Mouse (Mus musculus): ENCODE data around the gene Ets2. TPM values are rescaled to one million over a fixed set of nuclear protein-coding genes. Genes with fewer than 3 reads are reported as not detected.

Ets2 gene
- polyA plus RNA-seq, 1 experiment from 2014 or later = 14.2 TPM

GRCm38 (mm10) chr16:95668151-95668993 is 33.5 kb upstream of the Ets2 start:
- no peaks in the 10 kb centered on the region for H3K36me3 ChIP-seq (replicated peaks)
- peaks cover 78% of the 10 kb centered on the region for H3K27me3 ChIP-seq (ENCODE audit: poor library complexity, severe bottlenecking)
- H3K4me3 ChIP-seq = no peak overlapping the region
- H3K9me3 ChIP-seq = no peaks in the 10 kb centered on the region
- peaks cover 35% of the 10 kb centered on the region for H3K4me1 ChIP-seq
- no peak overlapping the region for H3K27ac ChIP-seq
- 54% methylated on average over 19 of the region's 19 CpGs for WGBS
- no peak for DNase-seq (ENCODE audit: extremely low spot score, low spot score)

GRCm38 (mm10) chr16:95674452-95674921 is 27.4 kb upstream of the Ets2 start:
- peaks cover 47% of the 10 kb centered on the region for H3K27me3 ChIP-seq (ENCODE audit: poor library complexity, severe bottlenecking)
- H3K9me3 ChIP-seq = no peaks in the 10 kb centered on the region
- no peaks in the 10 kb centered on the region for H3K36me3 ChIP-seq (replicated peaks)
- H3K27ac ChIP-seq = peak overlapping the region; percentile 31; the same call in 1 of the 2 replicates
- DNase-seq (ENCODE audit: extremely low spot score, low spot score) = no peak
- 42% methylated on average over 5 of the region's 5 CpGs for WGBS
- no peak overlapping the region for H3K4me3 ChIP-seq
- H3K4me1 ChIP-seq = peaks cover 12% of the 10 kb centered on the region

GRCm38 (mm10) chr16:95675212-95675611 is 26.7 kb upstream of the Ets2 start:
- no peak overlapping the region for H3K27ac ChIP-seq
- DNase-seq (ENCODE audit: extremely low spot score, low spot score) = no peak
- no peaks in the 10 kb centered on the region for H3K36me3 ChIP-seq (replicated peaks)
- H3K27me3 ChIP-seq (ENCODE audit: poor library complexity, severe bottlenecking) = peaks cover 44% of the 10 kb centered on the region
- WGBS = 80% methylated on average over 11 of the region's 11 CpGs
- peaks cover 11% of the 10 kb centered on the region for H3K4me1 ChIP-seq
- no peaks in the 10 kb centered on the region for H3K9me3 ChIP-seq
- H3K4me3 ChIP-seq = no peak overlapping the region

- peaks cover 30% of the 10 kb centered on the region for H3K27me3 ChIP-seq (ENCODE audit: poor library complexity, severe bottlenecking)
- no peaks in the 10 kb centered on the region for H3K9me3 ChIP-seq
- H3K27ac ChIP-seq = no peak overlapping the region
- DNase-seq (ENCODE audit: extremely low spot score, low spot score) = no peak
- WGBS = 81% methylated on average over 3 of the region's 3 CpGs
- H3K4me1 ChIP-seq = peaks cover 11% of the 10 kb centered on the region
- no peak overlapping the region for H3K4me3 ChIP-seq
- H3K36me3 ChIP-seq (replicated peaks) = no peaks in the 10 kb centered on the region
Measured at GRCm38 (mm10) chr16:95676668-95677067, 25.2 kb upstream of the Ets2 start.

GRCm38 (mm10) chr16:95682431-95682892 is 19.4 kb upstream of the Ets2 start:
- 85% methylated on average over 6 of the region's 6 CpGs for WGBS
- no peaks in the 10 kb centered on the region for H3K9me3 ChIP-seq
- H3K27ac ChIP-seq = no peak overlapping the region
- H3K4me3 ChIP-seq = no peak overlapping the region
- no peaks in the 10 kb centered on the region for H3K27me3 ChIP-seq (ENCODE audit: poor library complexity, severe bottlenecking)
- H3K4me1 ChIP-seq = peaks cover 13% of the 10 kb centered on the region
- H3K36me3 ChIP-seq (replicated peaks) = no peaks in the 10 kb centered on the region
- no peak for DNase-seq (ENCODE audit: extremely low spot score, low spot score)

- Histone ChIP-seq H3K4me3 (no peak overlapping the region), H3K27ac (no peak overlapping the region), H3K27me3 (ENCODE audit: poor library complexity, severe bottlenecking) (no peaks in the 10 kb centered on the region), H3K36me3 (replicated peaks) (no peaks in the 10 kb centered on the region), H3K4me1 (peaks cover 13% of the 10 kb centered on the region), H3K9me3 (no peaks in the 10 kb centered on the region)
- no peak for DNase-seq (ENCODE audit: extremely low spot score, low spot score)
- WGBS = 62% methylated on average over 2 of the region's 2 CpGs
Measured at GRCm38 (mm10) chr16:95685807-95686206, 16.1 kb upstream of the Ets2 start.

- 72% methylated on average over 6 of the region's 6 CpGs for WGBS
- Histone ChIP-seq H3K9me3 (no peaks in the 10 kb centered on the region), H3K36me3 (replicated peaks) (no peaks in the 10 kb centered on the region), H3K4me3 (no peak overlapping the region), H3K4me1 (peaks cover 13% of the 10 kb centered on the region), H3K27me3 (ENCODE audit: poor library complexity, severe bottlenecking) (no peaks in the 10 kb centered on the region), H3K27ac (0 out of 2 replicates have a peak overlapping the region, but pooled peaks have one; percentile 25)
- DNase-seq (ENCODE audit: extremely low spot score, low spot score) = no peak
Measured at GRCm38 (mm10) chr16:95686246-95686645, 15.6 kb upstream of the Ets2 start.

GRCm38 (mm10) chr16:95686901-95687300 is 15.0 kb upstream of the Ets2 start:
- WGBS = 95% methylated on average over 8 of the region's 8 CpGs
- Histone ChIP-seq H3K9me3 (no peaks in the 10 kb centered on the region), H3K36me3 (replicated peaks) (no peaks in the 10 kb centered on the region)

GRCm38 (mm10) chr16:95688010-95688409 is 13.9 kb upstream of the Ets2 start:
- no peak for DNase-seq (ENCODE audit: extremely low spot score, low spot score)
- H3K4me3 ChIP-seq = no peak overlapping the region
- H3K9me3 ChIP-seq = no peaks in the 10 kb centered on the region
- no peak overlapping the region for H3K27ac ChIP-seq
- H3K27me3 ChIP-seq (ENCODE audit: poor library complexity, severe bottlenecking) = no peaks in the 10 kb centered on the region
- no peaks in the 10 kb centered on the region for H3K36me3 ChIP-seq (replicated peaks)
- H3K4me1 ChIP-seq = peaks cover 13% of the 10 kb centered on the region
- 76% methylated on average over 4 of the region's 4 CpGs for WGBS

More at GRCm38 (mm10) chr16:95686901-95687300, 15.0 kb upstream of the Ets2 start:
- DNase-seq (ENCODE audit: extremely low spot score, low spot score) = no peak
- Histone ChIP-seq H3K27me3 (ENCODE audit: poor library complexity, severe bottlenecking) (no peaks in the 10 kb centered on the region), H3K4me1 (peaks cover 13% of the 10 kb centered on the region), H3K27ac (no peak overlapping the region), H3K4me3 (no peak overlapping the region)

- Histone ChIP-seq H3K9me3 (no peaks in the 10 kb centered on the region), H3K27me3 (ENCODE audit: poor library complexity, severe bottlenecking) (peaks cover 20% of the 10 kb centered on the region; the same call in 1 of the 2 replicates), H3K4me3 (no peak overlapping the region), H3K36me3 (replicated peaks) (no peaks in the 10 kb centered on the region), H3K4me1 (peaks cover 16% of the 10 kb centered on the region), H3K27ac (no peak overlapping the region)
- 58% methylated on average over 6 of the region's 6 CpGs for WGBS
- no peak for DNase-seq (ENCODE audit: extremely low spot score, low spot score)
Measured at GRCm38 (mm10) chr16:95696599-95696998, 5.3 kb upstream of the Ets2 start.

GRCm38 (mm10) chr16:95699721-95700120 is 2.2 kb upstream of the Ets2 start:
- H3K4me3 ChIP-seq = no peak overlapping the region
- peaks cover 38% of the 10 kb centered on the region for H3K4me1 ChIP-seq
- H3K27ac ChIP-seq = no peak overlapping the region
- WGBS = 68% methylated on average over 3 of the region's 3 CpGs
- H3K9me3 ChIP-seq = no peaks in the 10 kb centered on the region
- no peaks in the 10 kb centered on the region for H3K36me3 ChIP-seq (replicated peaks)
- H3K27me3 ChIP-seq (ENCODE audit: poor library complexity, severe bottlenecking) = peaks cover 37% of the 10 kb centered on the region
- DNase-seq (ENCODE audit: extremely low spot score, low spot score) = no peak

GRCm38 (mm10) chr16:95700224-95700623 is 1.7 kb upstream of the Ets2 start:
- DNase-seq (ENCODE audit: extremely low spot score, low spot score) = no peak
- WGBS = 70% methylated on average over 7 of the region's 7 CpGs
- Histone ChIP-seq H3K4me3 (no peak overlapping the region), H3K9me3 (no peaks in the 10 kb centered on the region), H3K27me3 (ENCODE audit: poor library complexity, severe bottlenecking) (peaks cover 42% of the 10 kb centered on the region), H3K27ac (no peak overlapping the region), H3K36me3 (replicated peaks) (no peaks in the 10 kb centered on the region), H3K4me1 (peaks cover 40% of the 10 kb centered on the region)

Data from forebrain, embryonic 10.5 days (tissue).